Mouse (Mus musculus) layer of hippocampus, adult 18-20 months (tissue): ENCODE data around the gene Srgap1. TPM values are rescaled to one million over a fixed set of nuclear protein-coding genes. Genes with fewer than 3 reads are reported as not detected.

ENCODE experiments used
- DNase-seq, 2 experiments: peaks; one replicate each; pipeline ENCODE4 v3.0.0; 2022; ENCODE audit warnings: low spot score in 2 of 2
- total RNA-seq, 2 experiments: library from RNA; stranded (reverse); gene quantifications; 2 replicates each; pipeline ENCODE4 v1.2.3; 2021

Srgap1 gene
- total RNA-seq, 2 experiments from 2014 or later, result 9.5 to 11.1 TPM

GRCm38 (mm10) chr10:121886805-121887204 is 160.3 kb downstream of the Srgap1 start:
- DNase-seq, result peak in 1 of 2 experiments; percentile 28

GRCm38 (mm10) chr10:121885512-121886218 is 161.4 kb downstream of the Srgap1 start:
- no peak for DNase-seq

GRCm38 (mm10) chr10:121882461-121882860 is 164.7 kb downstream of the Srgap1 start:
- peak in 1 of 2 experiments; percentile 36 for DNase-seq

GRCm38 (mm10) chr10:121878855-121879254 is 168.3 kb downstream of the Srgap1 start:
- no peak for DNase-seq

DNA sequence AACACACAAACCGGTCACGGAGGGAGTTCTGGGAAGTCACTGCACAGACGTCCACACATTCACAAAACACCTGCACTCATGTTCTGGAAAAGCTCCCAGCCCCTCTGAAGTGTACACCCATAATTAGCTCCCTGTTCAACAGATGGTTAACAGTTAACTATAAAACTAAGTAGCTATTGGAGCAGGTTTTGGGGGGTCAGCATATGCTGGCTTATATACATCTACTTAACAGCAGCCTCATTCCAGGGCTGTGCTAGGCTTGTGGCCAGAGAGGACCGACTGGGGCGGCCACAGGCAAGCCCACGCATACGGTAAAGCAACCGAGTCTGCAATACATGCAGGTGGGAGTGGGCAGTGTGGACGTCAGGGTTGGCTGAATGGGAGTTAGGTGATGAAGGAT is 169.2 kb downstream of the Srgap1 start:
- DNase-seq, result no peak

- DNase-seq, result no peak
Observed at GRCm38 (mm10) chr10:121873063-121873489, 174.0 kb downstream of the Srgap1 start.

DNA sequence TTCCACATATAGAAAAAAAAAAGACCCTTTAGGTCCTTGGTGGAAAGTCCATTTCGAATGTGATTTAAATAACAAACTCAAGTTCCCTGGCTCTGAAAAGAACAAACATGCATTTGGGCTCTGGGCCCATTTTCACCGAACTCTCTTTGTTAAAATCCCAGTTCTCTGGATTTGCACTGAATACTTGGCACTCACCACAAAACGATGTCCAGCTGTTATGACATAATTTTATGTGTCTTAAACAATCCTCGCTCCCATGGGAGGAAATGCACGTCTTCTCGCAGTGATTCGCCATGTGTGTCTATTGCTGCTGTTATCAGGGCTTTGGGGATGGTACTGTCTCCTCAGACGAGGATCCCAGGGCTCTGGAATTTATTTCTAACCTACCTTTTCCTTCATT is 177.2 kb downstream of the Srgap1 start:
- no peak for DNase-seq

DNA sequence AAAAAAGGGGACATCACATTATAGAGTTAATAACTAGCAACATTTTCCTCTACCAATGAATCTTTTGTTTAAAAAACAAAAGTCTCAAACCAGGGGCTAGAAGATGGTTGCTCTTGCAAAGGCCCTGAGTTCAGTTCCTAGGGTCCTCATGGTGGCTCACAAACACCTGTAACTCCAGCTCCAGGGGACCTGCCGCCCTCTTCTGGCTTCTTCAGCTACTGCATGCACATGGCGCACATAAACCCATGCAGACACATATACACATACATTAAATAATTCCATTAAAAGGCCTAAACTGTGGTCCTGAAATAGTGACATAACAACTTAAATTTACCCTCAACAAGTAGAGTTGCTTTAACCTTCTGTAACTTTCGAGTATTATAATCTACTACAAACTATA is 178.9 kb downstream of the Srgap1 start:
- DNase-seq, result no peak

- no peak for DNase-seq
Observed at GRCm38 (mm10) chr10:121865503-121866239, 181.4 kb downstream of the Srgap1 start.

DNA sequence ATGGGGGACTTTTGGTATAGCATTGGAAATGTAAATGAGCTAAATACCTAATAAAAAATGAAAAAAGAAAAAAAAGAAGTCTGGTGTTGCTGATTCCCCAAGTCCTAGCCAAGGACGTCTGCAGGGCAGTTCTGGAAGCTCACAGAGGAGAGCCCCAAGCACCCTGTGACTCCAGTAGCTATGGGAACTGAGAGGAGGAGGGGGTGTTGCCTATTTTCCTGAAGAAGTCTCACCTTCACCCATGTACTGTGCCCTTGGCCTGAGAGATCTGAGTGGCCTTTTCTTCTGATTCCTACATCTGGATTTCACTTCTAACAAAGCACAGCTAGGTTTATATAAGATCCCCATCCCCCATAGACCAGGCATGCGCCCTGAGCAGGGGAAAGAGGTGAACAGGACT is 186.2 kb downstream of the Srgap1 start:
- DNase-seq, result no peak

DNA sequence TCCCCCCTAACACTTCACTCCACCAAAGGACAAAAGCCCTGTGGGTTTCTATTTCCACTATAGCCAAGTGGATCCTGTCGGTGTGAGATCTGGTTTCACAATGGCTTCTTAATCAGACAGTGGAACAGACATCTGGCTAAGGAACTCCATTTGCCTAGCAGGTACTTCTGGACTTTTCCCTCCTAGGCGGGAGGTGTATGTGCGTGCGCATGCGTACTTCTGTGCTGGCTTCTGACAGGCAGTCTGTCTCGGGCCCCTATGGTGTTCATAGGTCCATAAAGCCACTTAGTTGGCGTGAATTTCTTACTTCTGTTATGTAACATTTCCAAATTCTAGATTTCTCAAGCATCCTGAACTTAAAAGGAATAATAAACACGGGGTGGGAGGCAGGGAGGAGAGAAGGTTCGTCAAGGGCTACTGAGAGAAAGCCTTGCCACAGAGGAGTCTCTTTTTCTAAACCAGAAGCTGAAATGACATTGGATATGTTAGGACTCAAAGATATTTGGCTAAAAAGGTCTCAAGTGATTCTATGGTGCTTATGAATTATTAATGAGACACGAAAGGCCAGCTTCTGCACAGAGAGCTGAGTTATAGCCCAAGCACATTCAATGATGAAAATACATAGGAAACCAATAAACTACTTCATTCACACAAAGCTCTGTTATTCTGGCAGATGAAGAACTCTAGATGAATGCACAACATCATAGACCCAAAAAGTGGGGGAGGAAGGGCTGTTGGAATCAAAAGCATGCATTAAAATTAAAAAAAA is 187.1 kb downstream of the Srgap1 start:
- no peak for DNase-seq

DNA sequence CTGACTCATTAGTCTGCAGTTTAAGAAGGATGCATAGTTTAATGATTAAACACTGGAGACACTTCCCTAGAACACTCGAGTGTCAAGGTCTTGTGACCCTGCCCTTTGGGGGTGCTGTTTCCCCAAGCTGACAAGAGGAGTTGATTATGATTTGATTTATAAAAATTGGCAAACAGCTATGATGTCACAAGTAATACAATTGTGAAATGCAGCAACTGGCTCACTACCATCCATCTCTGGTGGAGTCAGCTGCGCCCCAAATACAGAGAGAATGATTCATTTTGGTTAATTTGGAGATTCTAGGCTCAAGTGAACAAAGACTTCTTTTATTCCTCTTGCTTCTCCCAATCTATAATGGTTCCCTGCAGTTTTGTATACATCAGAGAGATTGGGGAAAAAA is 188.2 kb downstream of the Srgap1 start:
- DNase-seq, result no peak

- no peak for DNase-seq
Observed at GRCm38 (mm10) chr10:121858086-121858485, 189.0 kb downstream of the Srgap1 start.

GRCm38 (mm10) chr10:121855863-121856446 is 191.2 kb downstream of the Srgap1 start:
- peak in 1 of 2 experiments; percentile 15 for DNase-seq

DNA sequence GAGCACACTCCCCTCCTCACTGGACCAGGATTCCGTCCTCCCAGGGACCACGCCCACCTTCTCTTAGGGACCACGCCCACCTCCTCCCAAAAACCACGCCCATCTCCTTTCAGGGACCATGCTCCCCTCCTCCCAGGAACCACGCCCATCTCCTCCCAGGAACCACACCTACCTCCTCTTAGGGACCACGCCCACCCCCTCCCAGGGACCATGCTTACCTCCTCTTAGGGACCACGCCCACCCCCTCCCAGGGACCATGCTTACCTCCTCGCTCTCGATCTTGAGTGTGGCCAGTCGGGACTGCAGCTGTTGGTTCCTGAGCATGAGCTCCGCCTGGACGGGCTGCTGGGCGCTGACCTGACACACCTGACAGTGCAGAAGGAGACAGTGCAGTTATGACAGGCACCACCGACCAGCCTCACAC is 193.7 kb downstream of the Srgap1 start:
- DNase-seq, result no peak

GRCm38 (mm10) chr10:121849496-121849895 is 197.6 kb downstream of the Srgap1 start:
- no peak for DNase-seq

GRCm38 (mm10) chr10:121845677-121846076 is 201.4 kb downstream of the Srgap1 start:
- DNase-seq, result peak; percentile 28 to 56

DNA sequence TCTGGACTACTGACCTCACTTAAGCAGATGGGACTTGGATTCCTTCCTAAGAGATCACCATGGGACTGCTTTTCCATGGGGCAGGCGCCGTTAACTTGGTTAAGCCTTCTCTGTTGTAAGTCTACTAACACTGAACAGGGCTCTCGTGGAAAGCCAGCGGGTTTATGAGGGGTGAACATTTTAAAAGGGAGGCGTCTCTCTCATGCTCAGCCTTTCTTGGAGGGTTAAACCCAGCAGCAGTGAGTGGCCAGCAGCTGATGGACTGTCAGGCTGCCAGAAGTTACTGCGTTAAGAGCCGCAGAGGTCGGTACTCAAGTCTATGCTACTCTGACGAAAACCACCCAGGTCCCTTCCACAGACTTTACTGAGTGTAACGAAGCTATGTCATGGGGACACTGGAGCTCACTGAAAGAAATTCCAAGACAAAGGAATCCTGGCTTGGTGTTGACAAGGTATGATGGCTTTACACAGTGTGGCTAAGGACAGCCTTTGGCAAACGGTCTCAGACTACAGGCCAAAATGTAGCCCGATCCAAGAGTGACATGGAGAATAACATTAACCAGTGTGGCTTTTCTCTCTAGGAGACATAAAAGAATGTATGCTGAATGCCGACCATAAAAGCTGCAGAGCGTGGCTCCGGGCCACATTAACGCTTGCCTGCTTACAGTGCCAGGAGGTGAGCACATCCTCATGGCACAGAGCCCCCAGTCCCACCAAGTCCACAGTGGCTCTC is 209.8 kb downstream of the Srgap1 start:
- no peak for DNase-seq

DNA sequence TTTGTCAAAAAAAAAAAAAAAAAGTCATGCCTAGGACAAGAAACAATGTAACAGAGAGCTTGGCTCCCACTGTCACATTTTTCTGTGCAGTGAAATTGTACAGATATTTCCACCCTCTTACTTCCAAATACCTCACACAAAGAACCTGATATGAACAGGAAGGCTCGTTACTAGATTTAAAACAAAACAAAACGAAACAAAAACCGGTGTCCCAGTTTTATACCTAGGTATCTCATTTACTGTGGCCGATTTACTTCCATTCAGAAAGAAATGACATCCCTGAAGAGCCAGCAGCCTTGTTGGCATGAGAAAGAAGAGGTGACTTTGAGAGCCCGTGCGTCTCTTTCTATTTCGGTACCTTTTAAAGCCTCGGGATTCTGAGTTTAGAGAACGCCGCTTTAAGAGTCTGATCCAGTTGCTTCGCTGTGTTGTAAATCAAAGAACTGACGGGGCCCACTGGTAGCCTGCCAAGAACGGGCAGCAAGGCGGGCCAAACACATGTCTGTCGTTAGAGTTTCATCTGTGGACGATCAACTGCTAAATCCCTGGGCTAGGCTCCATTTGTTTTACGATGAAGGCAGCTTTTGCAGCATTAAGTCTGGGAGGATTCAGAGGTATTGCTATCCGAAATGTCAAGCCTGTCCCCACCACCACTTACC is 210.5 kb downstream of the Srgap1 start:
- DNase-seq, result peak; percentile 56 to 67

- DNase-seq, result no peak
Observed at GRCm38 (mm10) chr10:121833443-121833842, 213.7 kb downstream of the Srgap1 start.
